Mouse (Mus musculus) layer of hippocampus, adult 8-10 months (tissue): Measurements from ENCODE around the gene Klrb1f. TPM values are rescaled to one million over a fixed set of nuclear protein-coding genes. Genes with fewer than 3 reads are reported as not detected.
"Not testable (repeated sequence)": the region's sequence is repeated elsewhere in the genome, so short reads cannot be mapped to it uniquely, and the experiment has no call there.

Source experiments
- DNase-seq, 2 experiments: peaks; one replicate each; pipeline ENCODE4 v3.0.0; 2022; ENCODE audit warnings: low spot score in 2 of 2
- total RNA-seq, 4 experiments: library from RNA; stranded (reverse); gene quantifications; 2 replicates each; pipeline ENCODE4 v1.2.4; 2022

Gene Klrb1f
- total RNA-seq, result not detected

GRCm38 (mm10) chr6:129045601-129046000, at the start of gene Klrb1f:
Klrb1f (plus strand) TSS chr6:129045901.
- no peak for DNase-seq

GRCm38 (mm10) chr6:128996054-128996767, 49.5 kb upstream of the Klrb1f start:
- no peak for DNase-seq

- no peak for DNase-seq
Measured at GRCm38 (mm10) chr6:128996768-128997442, 48.8 kb upstream of the Klrb1f start.

- DNase-seq, result no peak
Measured at GRCm38 (mm10) chr6:129001392-129001791, 44.3 kb upstream of the Klrb1f start.

- no peak for DNase-seq
Measured at GRCm38 (mm10) chr6:129008552-129008951, 37.1 kb upstream of the Klrb1f start.

- not testable (repeated sequence) for DNase-seq
Measured at GRCm38 (mm10) chr6:129009846-129010504, 35.7 kb upstream of the Klrb1f start.

GRCm38 (mm10) chr6:129010505-129010873, 35.2 kb upstream of the Klrb1f start:
- no peak for DNase-seq

GRCm38 (mm10) chr6:129012012-129012411, 33.7 kb upstream of the Klrb1f start:
- not testable (repeated sequence) for DNase-seq

- DNase-seq, result no peak
Measured at GRCm38 (mm10) chr6:129012966-129013365, 32.7 kb upstream of the Klrb1f start.

- DNase-seq, result no peak
Measured at GRCm38 (mm10) chr6:129013762-129014276, 31.9 kb upstream of the Klrb1f start.

- DNase-seq, result no peak
Measured at GRCm38 (mm10) chr6:129014399-129014798, 31.3 kb upstream of the Klrb1f start.

- no peak for DNase-seq
Measured at GRCm38 (mm10) chr6:129027451-129028248, 18.1 kb upstream of the Klrb1f start.

GRCm38 (mm10) chr6:129030175-129030824, 15.4 kb upstream of the Klrb1f start:
- DNase-seq, result no peak

- no peak for DNase-seq
Measured at GRCm38 (mm10) chr6:129030964-129031363, 14.7 kb upstream of the Klrb1f start.

- no peak for DNase-seq
Measured at GRCm38 (mm10) chr6:129033397-129033796, 12.3 kb upstream of the Klrb1f start.

GRCm38 (mm10) chr6:129035017-129035416, 10.7 kb upstream of the Klrb1f start:
- no peak for DNase-seq

GRCm38 (mm10) chr6:129036326-129036725, 9.4 kb upstream of the Klrb1f start:
- no peak for DNase-seq

- DNase-seq, result no peak
Measured at GRCm38 (mm10) chr6:129036890-129037463, 8.7 kb upstream of the Klrb1f start.

- no peak for DNase-seq
Measured at GRCm38 (mm10) chr6:129041470-129041869, 4.2 kb upstream of the Klrb1f start.

- DNase-seq, result no peak
Measured at GRCm38 (mm10) chr6:129042470-129042869, 3.2 kb upstream of the Klrb1f start.
